Mouse (Mus musculus) C3H10T1/2 (cell line): ENCODE results near the gene Ppp4c. TPM values are rescaled to one million over a fixed set of nuclear protein-coding genes. Genes with fewer than 3 reads are reported as not detected.

Experiments
- polyA plus RNA-seq, 2 experiments: library from polyadenylated mRNA; unstranded; fragments of >200 nt; fragmentation: generic; extraction: Trizol; gene quantifications; one replicate each; pipeline ENCODE4 v1.2.1; 2012; ENCODE audit warnings: missing spikeins in 2 of 2

The Ppp4c gene
- polyA plus RNA-seq: 100 to 1,000 TPM; 126 TPM

GRCm38 (mm10) chr7:126791851-126792720 is at the start of gene Ppp4c:
Ppp4c (minus strand) TSS chr7:126792496.

GRCm38 (mm10) chr7:126831539-126831938 is 39.2 kb upstream of the Ppp4c start, which contains the start of gene 4930451I11Rik:
4930451I11Rik (minus strand) TSS chr7:126831639.

GRCm38 (mm10) chr7:126797411-126798126 is 5.3 kb upstream of the Ppp4c start, which contains the start of gene Fam57b:
Fam57b (plus strand) TSS chr7:126797668.

GRCm38 (mm10) chr7:126780971-126781635 is 11.2 kb downstream of the Ppp4c start, which contains the start of gene Tbx6:
Tbx6 (plus strand) TSS chr7:126781483.

GRCm38 (mm10) chr7:126776598-126777057 is 15.7 kb downstream of the Ppp4c start, which contains the start of gene Ypel3:
Ypel3 (plus strand) TSS chr7:126776955.

GRCm38 (mm10) chr7:126766201-126766600 is 26.1 kb downstream of the Ppp4c start, which contains the start of gene Gdpd3:
Gdpd3 (plus strand) TSS chr7:126766334.

GRCm38 (mm10) chr7:126759050-126759671 is 33.1 kb downstream of the Ppp4c start, which contains the start of gene Mapk3:
Mapk3 (plus strand) TSS chr7:126759601.

Other genes starting within 250 kb of the Ppp4c start
- gene Eif3c, start 226.1 kb downstream of the Ppp4c start, polyA plus RNA-seq: 100 to 1,000 TPM in 1 of 2 experiments, 10 to 100 TPM in 1; 71.1 to 121 TPM
- under 1 TPM; 0.28 to 0.60 TPM for gene Apobr, start 207.6 kb downstream of the Ppp4c start, polyA plus RNA-seq
- under 1 TPM; 0.26 to 0.27 TPM for gene Cln3, start 206.7 kb downstream of the Ppp4c start, polyA plus RNA-seq
- not detected for gene Il27, start 197.6 kb downstream of the Ppp4c start, polyA plus RNA-seq
- 100 to 1,000 TPM in 1 of 2 experiments, 10 to 100 TPM in 1; 12.1 to 109 TPM for gene Nupr1, start 161.6 kb downstream of the Ppp4c start, polyA plus RNA-seq
- 10 to 100 TPM; 24.3 to 64.3 TPM for gene Sgf29, start 143.2 kb downstream of the Ppp4c start, polyA plus RNA-seq
- 10 to 100 TPM in 1 of 2 experiments, under 1 TPM in 1; 0.02 to 11.3 TPM for gene Sult1a1, start 116.1 kb downstream of the Ppp4c start, polyA plus RNA-seq
- 100 to 1,000 TPM in 1 of 2 experiments, 10 to 100 TPM in 1; 72.6 to 201 TPM for gene Bola2, start 97.1 kb downstream of the Ppp4c start, polyA plus RNA-seq
- 1 to 10 TPM; 5.3 to 7.8 TPM for gene Slx1b, start 96.7 kb downstream of the Ppp4c start, polyA plus RNA-seq
- gene Coro1a, start 84.7 kb downstream of the Ppp4c start, polyA plus RNA-seq: 1 to 10 TPM; 4.1 to 4.4 TPM
- gene Mapk3, start 32.9 kb downstream of the Ppp4c start, polyA plus RNA-seq: 100 to 1,000 TPM; 144 to 277 TPM
- gene Gdpd3, start 26.2 kb downstream of the Ppp4c start, polyA plus RNA-seq: 1 to 10 TPM in 1 of 2 experiments, under 1 TPM in 1; 0.20 to 4.2 TPM
- 100 to 1,000 TPM in 1 of 2 experiments, 10 to 100 TPM in 1; 18.7 to 138 TPM for gene Ypel3, start 15.5 kb downstream of the Ppp4c start, polyA plus RNA-seq
- under 1 TPM; 0.01 to 0.58 TPM for gene Tbx6, start 11.0 kb downstream of the Ppp4c start, polyA plus RNA-seq
- under 1 TPM; 0.08 TPM for gene Fam57b, start 5.2 kb upstream of the Ppp4c start, polyA plus RNA-seq
- not detected for gene 4930451I11Rik, start 39.1 kb upstream of the Ppp4c start, polyA plus RNA-seq
- gene Doc2a, start 54.9 kb upstream of the Ppp4c start, polyA plus RNA-seq: not detected
- 10 to 100 TPM; 10.8 to 24.2 TPM for gene Hirip3, start 69.5 kb upstream of the Ppp4c start, polyA plus RNA-seq
- 10 to 100 TPM; 65.9 to 98.4 TPM for gene Ino80e, start 69.9 kb upstream of the Ppp4c start, polyA plus RNA-seq
- 10 to 100 TPM; 10.1 to 53.2 TPM for gene Taok2, start 92.2 kb upstream of the Ppp4c start, polyA plus RNA-seq
- 10 to 100 TPM; 27.0 to 35.9 TPM for gene Tmem219, start 130.4 kb upstream of the Ppp4c start, polyA plus RNA-seq
- gene Kctd13, start 136.4 kb upstream of the Ppp4c start, polyA plus RNA-seq: 10 to 100 TPM in 1 of 2 experiments, 1 to 10 TPM in 1; 5.7 to 11.3 TPM
- under 1 TPM; 0.02 to 0.05 TPM for gene Asphd1, start 157.1 kb upstream of the Ppp4c start, polyA plus RNA-seq
- under 1 TPM; 0.04 to 0.25 TPM for gene Sez6l2, start 158.1 kb upstream of the Ppp4c start, polyA plus RNA-seq
- gene Cdipt, start 183.4 kb upstream of the Ppp4c start, polyA plus RNA-seq: 10 to 100 TPM; 88.2 to 97.1 TPM
- under 1 TPM; 0.47 to 0.64 TPM for gene Cdiptos, start 183.6 kb upstream of the Ppp4c start, polyA plus RNA-seq
- gene Mvp, start 222.1 kb upstream of the Ppp4c start, polyA plus RNA-seq: 10 to 100 TPM; 49.1 to 81.7 TPM
- gene Pagr1b, start 224.0 kb upstream of the Ppp4c start, polyA plus RNA-seq: under 1 TPM in 1 of 2 experiments, not detected in 1; 0.55 TPM
- 10 to 100 TPM; 14.8 to 18.0 TPM for gene Pagr1a, start 224.9 kb upstream of the Ppp4c start, polyA plus RNA-seq
- gene Gm42742, start 228.6 kb upstream of the Ppp4c start, polyA plus RNA-seq: 10 to 100 TPM; 28.7 to 44.7 TPM
- under 1 TPM in 1 of 2 experiments, not detected in 1; 0.44 TPM for gene Prrt2, start 228.7 kb upstream of the Ppp4c start, polyA plus RNA-seq
- 100 to 1,000 TPM; 130 to 150 TPM for gene Maz, start 234.5 kb upstream of the Ppp4c start, polyA plus RNA-seq
- gene Kif22, start 250.0 kb upstream of the Ppp4c start, polyA plus RNA-seq: 10 to 100 TPM; 51.4 to 57.4 TPM